Mouse (Mus musculus) stomach, postnatal 0 days (tissue): Measurements from ENCODE around the gene Scamp3. TPM values are rescaled to one million over a fixed set of nuclear protein-coding genes. Genes with fewer than 3 reads are reported as not detected.

Experiments
- ATAC-seq: fragments of 200-750 bp; cut with Nextera tagmentation; 2 replicates; pipeline ENCODE4 v1.8.0; 2017; ENCODE audit not compliant: low FRiP score, low TSS enrichment
- DNase-seq: peaks from one replicate; pipeline ENCODE4 v3.0.0-alpha.2; 2016; ENCODE audit warnings: low spot score
- H3K27ac ChIP-seq: fragments of 300-500 bp; sonication (generic); replicated peaks from 2 replicates; pipeline ENCODE4 v1.5.1; 2014; ENCODE audit warnings: mild to moderate bottlenecking, control low read depth
- H3K27me3 ChIP-seq: fragments of 300-500 bp; sonication (generic); 2 replicates; pipeline ENCODE4 v1.6.1; 2014; ENCODE audit warnings: low read length; ENCODE audit not compliant: control insufficient read depth, insufficient read depth
- H3K36me3 ChIP-seq: fragments of 300-500 bp; sonication (generic); 2 replicates; pipeline ENCODE4 v1.6.1; 2014; ENCODE audit warnings: low read length, mixed read lengths; ENCODE audit not compliant: control insufficient read depth, insufficient read depth
- H3K4me1 ChIP-seq: fragments of 300-500 bp; sonication (generic); replicated peaks from 2 replicates; pipeline ENCODE4 v1.6.1; 2014; ENCODE audit warnings: antibody characterized with exemption; ENCODE audit not compliant: control insufficient read depth, insufficient read depth
- H3K4me2 ChIP-seq: fragments of 300-500 bp; sonication (generic); replicated peaks from 2 replicates; pipeline ENCODE4 v1.6.1; 2014; ENCODE audit warnings: low read depth, mild to moderate bottlenecking, control low read depth, moderate library complexity
- H3K4me3 ChIP-seq: fragments of 300-500 bp; sonication (generic); 2 replicates; pipeline ENCODE4 v1.5.1; 2014; ENCODE audit warnings: low read depth, low read length, control low read depth
- H3K9ac ChIP-seq: fragments of 300-500 bp; sonication (generic); 2 replicates; pipeline ENCODE4 v1.6.1; 2014; ENCODE audit warnings: mild to moderate bottlenecking, low read length, control low read depth, mixed read lengths
- H3K9me3 ChIP-seq: fragments of 300-500 bp; sonication (generic); 2 replicates; pipeline ENCODE4 v1.6.1; 2016; ENCODE audit warnings: low read length; ENCODE audit not compliant: control insufficient read depth
- CTCF ChIP-seq: IDR thresholded peaks from 2 replicates; pipeline ENCODE4 v1.5.1; 2016; ENCODE audit warnings: antibody characterized with exemption, low read depth, mild to moderate bottlenecking, moderate library complexity
- EP300 ChIP-seq: optimal IDR thresholded peaks from 2 replicates; pipeline ENCODE3; 2016; ENCODE audit warnings: antibody characterized with exemption
- WGBS: fragments of 180-500 bp; shearing (Covaris S2); extraction: QIAGEN DNeasy Blood & Tissue Kit; methylation state at CpG from one replicate; pipeline ENCODE4 v1.1.7; 2014; 5-methylcytosine and 5-hydroxymethylcytosine counted together
- polyA plus RNA-seq: library from polyadenylated mRNA; unstranded; fragments of >200 nt; fragmentation: Nextera tagmentation; extraction: Ambion mirVana; gene quantifications from 2 replicates; pipeline ENCODE4 v1.2.1, GENCODE M21; 2015

Gene Scamp3
- polyA plus RNA-seq, 1 experiment from 2014 or later: 65.4 TPM

DNA sequence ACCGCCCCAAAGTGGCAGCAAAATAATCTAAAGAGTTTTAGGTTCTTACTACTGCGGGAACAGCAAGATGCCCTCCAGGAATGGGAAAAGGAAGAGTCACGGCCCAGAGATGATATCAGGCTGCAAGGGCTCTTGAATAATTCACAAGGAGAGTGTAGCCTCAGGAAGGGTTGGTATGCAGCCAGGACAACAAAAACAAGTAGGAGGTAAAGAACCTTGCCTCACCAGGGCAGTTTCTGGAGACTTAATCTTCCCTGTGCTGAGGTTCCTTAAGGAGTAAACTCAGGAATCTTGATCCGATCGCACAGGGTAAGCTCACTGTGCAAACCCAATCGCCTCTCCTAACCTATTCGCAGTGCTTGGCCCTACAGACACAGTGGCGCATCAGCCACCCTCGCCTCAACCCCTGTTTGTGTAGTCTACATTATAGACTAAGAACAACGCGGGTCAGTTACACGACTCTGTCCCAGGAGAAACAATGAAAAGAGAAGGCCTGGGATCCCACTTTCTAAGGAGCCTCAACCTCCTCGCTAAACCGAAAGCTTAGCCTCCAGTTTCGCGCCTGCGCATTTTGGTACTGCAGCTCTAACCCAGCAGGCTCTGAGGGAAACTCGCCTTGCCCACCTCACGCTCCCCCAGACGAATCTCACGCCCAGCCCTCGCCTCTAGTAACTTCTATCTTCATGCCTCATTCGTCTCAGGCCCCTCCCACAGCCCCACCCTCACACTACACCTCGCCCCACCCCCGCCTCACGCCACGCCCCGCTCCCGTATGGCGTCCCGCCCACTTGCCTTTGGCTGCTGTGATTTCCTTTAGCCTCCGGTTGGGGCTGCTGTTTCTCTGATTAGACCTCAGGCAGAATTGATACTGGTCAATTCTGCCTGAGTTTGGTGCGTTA is 19.0 kb downstream of the Scamp3 start:
- TF ChIP-seq EP300 (no peak), CTCF (peak; percentile 78)
- 7% methylated on average over 33 of the region's 33 CpGs for WGBS
- Histone ChIP-seq H3K9me3 (no peaks in the 10 kb centered on the region), H3K4me2 (peak overlapping the region; percentile 64), H3K9ac (peak overlapping the region; percentile 65), H3K36me3 (no peaks in the 10 kb centered on the region), H3K27me3 (no peaks in the 10 kb centered on the region), H3K4me1 (no peaks in the 10 kb centered on the region), H3K4me3 (peak overlapping the region; percentile 45), H3K27ac (peak overlapping the region; percentile 86)
- ATAC-seq: peak; percentile 96
- peak; percentile 97 for DNase-seq

DNA sequence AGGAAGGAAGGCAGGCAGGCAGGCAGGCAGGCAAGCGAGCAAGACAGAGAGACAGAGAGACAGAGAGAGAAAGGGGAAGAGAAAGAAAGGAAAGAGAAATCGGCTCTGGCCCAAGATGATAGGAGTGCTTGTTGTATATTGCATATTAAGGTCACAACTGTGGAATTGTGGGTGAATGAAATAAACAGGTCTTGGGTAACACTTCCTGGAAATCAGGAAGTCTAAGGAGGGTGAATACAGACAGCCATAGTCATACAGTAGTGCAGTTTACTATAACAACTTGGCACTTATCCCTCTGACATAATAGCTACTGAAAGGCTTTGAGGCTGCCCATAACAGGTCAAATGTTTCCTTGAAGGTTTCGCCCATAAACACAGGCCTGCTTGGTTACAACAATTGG is 22.6 kb downstream of the Scamp3 start:
- 76% methylated on average over 3 of the region's 3 CpGs for WGBS
- Histone ChIP-seq H3K27ac (no peak overlapping the region), H3K27me3 (no peaks in the 10 kb centered on the region), H3K4me1 (0 out of 2 replicates have a peak, but pooled peaks cover 2% of the 10 kb centered on the region), H3K4me3 (no peak overlapping the region), H3K36me3 (no peaks in the 10 kb centered on the region), H3K4me2 (no peak overlapping the region), H3K9me3 (no peaks in the 10 kb centered on the region), H3K9ac (no peak overlapping the region)
- ATAC-seq (no peak), DNase-seq (no peak)
- TF ChIP-seq CTCF (no peak), EP300 (no peak)

DNA sequence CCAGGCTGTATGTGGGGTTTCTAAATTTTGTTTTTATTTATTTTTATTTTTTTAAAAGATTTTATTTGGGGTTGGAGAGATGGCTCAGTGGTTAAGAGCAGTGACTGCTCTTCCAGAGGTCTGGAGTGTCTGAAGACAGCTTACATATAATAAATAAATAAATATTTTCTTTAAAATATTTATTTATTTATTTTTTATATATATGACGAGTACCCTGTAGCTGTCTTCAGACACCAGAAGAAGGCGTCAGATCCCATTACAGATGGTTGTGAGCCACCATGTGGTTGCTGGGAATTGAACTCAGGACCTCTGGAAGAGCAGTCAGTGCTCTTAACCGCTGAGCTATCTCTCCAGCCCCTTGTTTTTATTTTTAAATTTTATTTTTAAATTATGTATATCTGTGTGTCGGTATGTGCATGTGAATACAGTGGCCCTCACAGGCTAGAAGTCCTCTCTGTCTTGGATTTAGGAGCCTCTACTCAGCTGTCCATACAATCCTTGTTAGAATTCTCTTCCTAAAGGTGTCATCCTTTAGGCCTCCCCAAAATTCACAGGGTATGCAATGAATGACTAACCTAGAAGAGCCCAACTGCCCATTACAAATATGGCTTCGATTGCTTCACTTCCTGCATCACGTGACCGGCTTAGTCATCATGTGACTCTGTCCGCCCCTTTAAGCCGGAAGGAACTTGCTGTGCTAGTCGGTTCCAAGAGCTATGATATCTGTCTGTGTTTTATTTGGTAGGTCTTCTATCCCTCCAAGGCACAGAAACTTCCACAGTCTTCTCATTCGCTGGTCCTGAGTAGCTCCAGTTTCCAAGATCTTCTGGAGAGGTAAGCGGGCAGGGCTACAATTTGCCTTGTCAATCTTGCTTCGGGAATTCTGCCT is 25.2 kb downstream of the Scamp3 start, which contains the start of gene Gba:
Gene Gba (plus strand): TSS at position 676 of the 889 bp plus-strand sequence.
- Histone ChIP-seq H3K27me3 (no peaks in the 10 kb centered on the region), H3K4me3 (peak within 1 kb of the TSS; percentile 57), H3K4me1 (0 out of 2 replicates have a peak, but pooled peaks cover 2% of the 10 kb centered on the region), H3K36me3 (peaks cover 14% of the 10 kb centered on the region), H3K4me2 (peak within 1 kb of the TSS; percentile 64), H3K9me3 (no peaks in the 10 kb centered on the region), H3K9ac (peak within 1 kb of the TSS; percentile 68), H3K27ac (peak within 1 kb of the TSS; percentile 56)
- TF ChIP-seq EP300: peak; percentile 35
- no peak for TF ChIP-seq CTCF
- ATAC-seq (peak; percentile 81), DNase-seq (peak; percentile 86)
- WGBS: 22% methylated on average over 13 of the region's 13 CpGs

DNA sequence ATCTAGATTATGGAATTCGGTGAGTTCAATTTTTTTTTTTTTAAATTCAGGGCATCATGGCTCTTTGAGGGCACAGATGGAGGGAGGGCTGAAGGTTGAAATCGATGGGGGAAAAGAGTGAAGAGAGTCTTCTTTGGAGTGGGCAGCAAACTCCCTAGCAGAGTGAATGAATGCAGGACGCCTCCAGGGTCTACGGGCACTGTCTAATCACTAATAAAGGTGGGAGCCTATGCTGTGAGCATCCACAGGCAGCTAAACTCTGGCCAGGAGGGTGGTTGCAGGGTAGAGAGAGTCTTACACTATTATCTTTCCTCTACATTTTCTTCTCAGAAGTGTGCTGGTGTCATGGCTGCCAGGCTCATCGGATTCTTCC is 25.9 kb downstream of the Scamp3 start:
- peaks cover 19% of the 10 kb centered on the region for H3K36me3 ChIP-seq
- 0 out of 2 replicates have a peak, but pooled peaks cover 2% of the 10 kb centered on the region for H3K4me1 ChIP-seq
- H3K9ac ChIP-seq: peak overlapping the region; percentile 68
- no peak for TF ChIP-seq EP300
- no peak for TF ChIP-seq CTCF
- WGBS: 41% methylated on average over 5 of the region's 5 CpGs
- H3K4me2 ChIP-seq: peak overlapping the region; percentile 64
- no peaks in the 10 kb centered on the region for H3K9me3 ChIP-seq
- ATAC-seq: peak; percentile 27; the same call in 1 of the 2 replicates
- peak overlapping the region; percentile 57 for H3K4me3 ChIP-seq
- DNase-seq: no peak
- H3K27me3 ChIP-seq: no peaks in the 10 kb centered on the region
- peak overlapping the region; percentile 56 for H3K27ac ChIP-seq

DNA sequence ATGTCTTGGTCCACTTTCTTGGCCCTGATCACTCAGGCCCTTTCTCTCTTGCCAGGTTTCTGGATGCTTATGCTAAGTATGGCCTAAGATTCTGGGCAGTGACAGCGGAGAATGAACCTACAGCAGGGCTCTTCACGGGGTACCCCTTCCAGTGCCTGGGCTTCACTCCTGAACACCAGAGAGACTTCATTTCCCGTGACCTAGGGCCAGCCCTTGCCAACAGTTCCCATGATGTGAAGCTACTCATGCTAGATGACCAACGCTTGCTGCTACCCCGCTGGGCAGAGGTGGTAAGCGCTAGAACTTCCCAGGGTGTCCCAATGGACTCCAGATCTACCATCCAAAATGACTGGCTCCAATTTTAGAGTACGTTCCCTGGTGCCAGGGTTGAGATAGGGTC is 28.8 kb downstream of the Scamp3 start:
- no peak overlapping the region for H3K4me3 ChIP-seq
- WGBS: 90% methylated on average over 7 of the region's 7 CpGs
- DNase-seq: no peak
- H3K4me2 ChIP-seq: no peak overlapping the region
- H3K9me3 ChIP-seq: no peaks in the 10 kb centered on the region
- no peaks in the 10 kb centered on the region for H3K27me3 ChIP-seq
- H3K9ac ChIP-seq: no peak overlapping the region
- H3K27ac ChIP-seq: peak overlapping the region; percentile 49
- H3K4me1 ChIP-seq: 0 out of 2 replicates have a peak, but pooled peaks cover 2% of the 10 kb centered on the region
- ATAC-seq: no peak
- TF ChIP-seq EP300 (no peak), CTCF (no peak)
- peaks cover 34% of the 10 kb centered on the region for H3K36me3 ChIP-seq
